Mouse (Mus musculus): ENCODE measurements around the gene Dapk3. TPM values are rescaled to one million over a fixed set of nuclear protein-coding genes. Genes with fewer than 3 reads are reported as not detected.
A peak's percentile ranks its signal among the peaks of the same experiment; 100 is the strongest.

The Dapk3 gene
- total and polyA plus RNA-seq, 2 experiments from 2014 or later: 56.7 to 60.9 TPM

- no peaks in the 10 kb centered on the region for H3K36me3 ChIP-seq (ENCODE audit: insufficient read depth, low read length)
- H3K4me1 ChIP-seq (ENCODE audit: insufficient read depth, low read length): peaks cover 8% of the 10 kb centered on the region; the same call in 1 of the 2 replicates
- H3K27ac ChIP-seq (ENCODE audit: low read depth, low read length): peak overlapping the region; percentile 92
- peaks cover 13% of the 10 kb centered on the region for H3K27me3 ChIP-seq (ENCODE audit: insufficient read depth, low read length)
- H3K4me2 ChIP-seq (ENCODE audit: low read depth, low read length, poor library complexity, severe bottlenecking): peak overlapping the region; percentile 100
- peak overlapping the region; percentile 97 for H3K9ac ChIP-seq (replicated peaks; ENCODE audit: low read length, poor library complexity, severe bottlenecking)
- H3K9me3 ChIP-seq (ENCODE audit: low read length): no peaks in the 10 kb centered on the region
- whole genome bisulfite sequencing: under 1% methylated on average over 56 of the region's 89 CpGs
- no peak for TF ChIP-seq CTCF (IDR thresholded peaks at IDR 0.05)
- DNase-seq (ENCODE audit: low spot score) (peak; percentile 99), ATAC-seq (ENCODE audit: low FRiP score) (peak; percentile 91)
- H3K4me3 ChIP-seq (ENCODE audit: low read depth, low read length): peak overlapping the region; percentile 92
Measured at GRCm38 (mm10) chr10:81137252-81138130, 45.3 kb upstream of the Dapk3 start.

GRCm38 (mm10) chr10:81138131-81138782 is 44.5 kb upstream of the Dapk3 start:
- TF ChIP-seq CTCF (IDR thresholded peaks at IDR 0.05): no peak
- no peak for ATAC-seq (ENCODE audit: low FRiP score)
- peak overlapping the region; percentile 96 for H3K9ac ChIP-seq (replicated peaks; ENCODE audit: low read length, poor library complexity, severe bottlenecking)
- peak overlapping the region; percentile 92 for H3K4me3 ChIP-seq (ENCODE audit: low read depth, low read length)
- H3K4me2 ChIP-seq (ENCODE audit: low read depth, low read length, poor library complexity, severe bottlenecking): peak overlapping the region; percentile 97
- H3K27ac ChIP-seq (ENCODE audit: low read depth, low read length): peak overlapping the region; percentile 83
- H3K9me3 ChIP-seq (ENCODE audit: low read length): no peaks in the 10 kb centered on the region
- no peak for DNase-seq (ENCODE audit: low spot score)
- no peaks in the 10 kb centered on the region for H3K36me3 ChIP-seq (ENCODE audit: insufficient read depth, low read length)
- H3K27me3 ChIP-seq (ENCODE audit: insufficient read depth, low read length): peaks cover 13% of the 10 kb centered on the region
- H3K4me1 ChIP-seq (ENCODE audit: insufficient read depth, low read length): peaks cover 8% of the 10 kb centered on the region; the same call in 1 of the 2 replicates
- 0% methylated on average over 18 of the region's 24 CpGs for WGBS

- Histone ChIP-seq H3K27me3 (ENCODE audit: insufficient read depth, low read length) (peaks cover 10% of the 10 kb centered on the region), H3K9ac (replicated peaks; ENCODE audit: low read length, poor library complexity, severe bottlenecking) (peak overlapping the region; percentile 96), H3K27ac (ENCODE audit: low read depth, low read length) (peak overlapping the region; percentile 83), H3K9me3 (ENCODE audit: low read length) (no peaks in the 10 kb centered on the region), H3K4me2 (ENCODE audit: low read depth, low read length, poor library complexity, severe bottlenecking) (peak overlapping the region; percentile 97), H3K4me3 (ENCODE audit: low read depth, low read length) (peak overlapping the region; percentile 92), H3K4me1 (ENCODE audit: insufficient read depth, low read length) (peaks cover 8% of the 10 kb centered on the region; the same call in 1 of the 2 replicates), H3K36me3 (ENCODE audit: insufficient read depth, low read length) (peaks cover 2% of the 10 kb centered on the region)
- DNase-seq (ENCODE audit: low spot score) (no peak), ATAC-seq (ENCODE audit: low FRiP score) (no peak)
- no peak for TF ChIP-seq CTCF (IDR thresholded peaks at IDR 0.05)
- 58% methylated on average over 11 of the region's 11 CpGs for WGBS
Measured at GRCm38 (mm10) chr10:81138821-81139528, 43.8 kb upstream of the Dapk3 start.

GRCm38 (mm10) chr10:81139529-81139846 is 43.3 kb upstream of the Dapk3 start:
- H3K4me3 ChIP-seq (ENCODE audit: low read depth, low read length): no peak overlapping the region; the same call in 1 of the 2 replicates
- ATAC-seq (ENCODE audit: low FRiP score) (no peak), DNase-seq (ENCODE audit: low spot score) (no peak)
- H3K9me3 ChIP-seq (ENCODE audit: low read length): no peaks in the 10 kb centered on the region
- peak overlapping the region; percentile 97; the same call in 1 of the 2 replicates for H3K4me2 ChIP-seq (ENCODE audit: low read depth, low read length, poor library complexity, severe bottlenecking)
- TF ChIP-seq CTCF (IDR thresholded peaks at IDR 0.05): no peak
- H3K4me1 ChIP-seq (ENCODE audit: insufficient read depth, low read length): peaks cover 8% of the 10 kb centered on the region; the same call in 1 of the 2 replicates
- 67% methylated on average over 4 of the region's 4 CpGs for WGBS
- H3K27me3 ChIP-seq (ENCODE audit: insufficient read depth, low read length): 0 out of 2 replicates have a peak, but pooled peaks cover 6% of the 10 kb centered on the region
- peaks cover 8% of the 10 kb centered on the region for H3K36me3 ChIP-seq (ENCODE audit: insufficient read depth, low read length)
- H3K27ac ChIP-seq (ENCODE audit: low read depth, low read length): no peak overlapping the region
- 0 out of 2 replicates have a peak overlapping the region, but pooled peaks have one; percentile 24 for H3K9ac ChIP-seq (replicated peaks; ENCODE audit: low read length, poor library complexity, severe bottlenecking)

GRCm38 (mm10) chr10:81140005-81140404 is 42.8 kb upstream of the Dapk3 start:
- TF ChIP-seq CTCF (IDR thresholded peaks at IDR 0.05): no peak

More at GRCm38 (mm10) chr10:81140005-81140404, 42.8 kb upstream of the Dapk3 start:
- H3K4me1 ChIP-seq (ENCODE audit: insufficient read depth, low read length): peaks cover 8% of the 10 kb centered on the region; the same call in 1 of the 2 replicates
- H3K27me3 ChIP-seq (ENCODE audit: insufficient read depth, low read length): 0 out of 2 replicates have a peak, but pooled peaks cover 4% of the 10 kb centered on the region
- peaks cover 13% of the 10 kb centered on the region for H3K36me3 ChIP-seq (ENCODE audit: insufficient read depth, low read length)
- no peak overlapping the region for H3K4me2 ChIP-seq (ENCODE audit: low read depth, low read length, poor library complexity, severe bottlenecking)
- H3K9me3 ChIP-seq (ENCODE audit: low read length): no peaks in the 10 kb centered on the region
- no peak overlapping the region for H3K4me3 ChIP-seq (ENCODE audit: low read depth, low read length)
- DNase-seq (ENCODE audit: low spot score) (no peak), ATAC-seq (ENCODE audit: low FRiP score) (no peak)
- WGBS: 58% methylated on average over 8 of the region's 8 CpGs
- H3K27ac ChIP-seq (ENCODE audit: low read depth, low read length): no peak overlapping the region
- no peak overlapping the region for H3K9ac ChIP-seq (replicated peaks; ENCODE audit: low read length, poor library complexity, severe bottlenecking)

Data from midbrain, postnatal 0 days (tissue).